Mouse (Mus musculus): ENCODE measurements around the gene Fam151a. TPM values are rescaled to one million over a fixed set of nuclear protein-coding genes. Genes with fewer than 3 reads are reported as not detected.
A peak's percentile ranks its signal among the peaks of the same experiment; 100 is the strongest.

Gene Fam151a
- 0.35 and 0.43 TPM in 2 replicates for polyA plus RNA-seq (2012; rRNA removed)
- polyA plus RNA-seq (2014; fragmentation: Nextera tagmentation; extraction: Ambion mirVana) = 0.19 and 1.1 TPM in 2 replicates

DNA sequence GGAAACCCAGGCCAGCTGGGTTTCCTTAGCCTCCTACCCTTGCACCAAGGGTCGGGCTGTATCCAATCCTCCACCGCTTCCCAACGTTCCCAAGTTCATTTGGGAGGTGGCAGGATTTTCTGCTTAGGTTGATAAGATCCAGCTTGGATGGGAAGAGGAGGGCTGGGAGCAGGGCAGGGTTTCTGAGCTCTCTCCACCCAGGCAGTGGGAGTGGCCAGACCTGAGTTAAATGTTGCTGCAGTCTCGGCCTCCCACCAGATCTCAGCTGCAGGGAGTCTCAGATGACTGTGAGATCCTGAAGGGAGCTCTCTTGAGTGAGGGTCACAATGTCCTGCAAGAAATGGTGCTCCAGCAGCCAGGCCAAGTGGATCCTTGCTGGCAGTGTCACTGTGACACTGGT, at the start of gene Fam151a:
Gene Fam151a, plus strand, starts transcription at position 254 of the 400 bp plus-strand sequence.
- 50% methylated on average over 4 of the region's 4 CpGs for WGBS
- Histone ChIP-seq H3K4me3 (replicated peaks; ENCODE audit: low read length) (no peak within 1 kb of the TSS), H3K4me1 (ENCODE audit: control insufficient read depth, insufficient read depth, low read length) (no peaks in the 10 kb centered on the region), H3K27ac (replicated peaks; ENCODE audit: low read depth, low read length) (no peak within 1 kb of the TSS), H3K4me2 (replicated peaks; ENCODE audit: low read depth, low read length, severe bottlenecking) (no peak within 1 kb of the TSS), H3K36me3 (ENCODE audit: control insufficient read depth, insufficient read depth, low read length) (no peaks in the 10 kb centered on the region), H3K9ac (ENCODE audit: low read depth, low read length, severe bottlenecking) (no peak within 1 kb of the TSS), H3K27me3 (ENCODE audit: control insufficient read depth, insufficient read depth, low read length) (no peaks in the 10 kb centered on the region), H3K9me3 (ENCODE audit: control insufficient read depth, low read length) (no peaks in the 10 kb centered on the region)
- TF ChIP-seq POLR2A (IDR thresholded peaks at IDR 0.05; ENCODE audit: borderline replicate concordance, extremely low read depth, insufficient read depth, insufficient read length) = no peak
- DNase-seq (ENCODE audit: low spot score) (no peak), ATAC-seq (ENCODE audit: low FRiP score, low read depth) (no peak)

DNA sequence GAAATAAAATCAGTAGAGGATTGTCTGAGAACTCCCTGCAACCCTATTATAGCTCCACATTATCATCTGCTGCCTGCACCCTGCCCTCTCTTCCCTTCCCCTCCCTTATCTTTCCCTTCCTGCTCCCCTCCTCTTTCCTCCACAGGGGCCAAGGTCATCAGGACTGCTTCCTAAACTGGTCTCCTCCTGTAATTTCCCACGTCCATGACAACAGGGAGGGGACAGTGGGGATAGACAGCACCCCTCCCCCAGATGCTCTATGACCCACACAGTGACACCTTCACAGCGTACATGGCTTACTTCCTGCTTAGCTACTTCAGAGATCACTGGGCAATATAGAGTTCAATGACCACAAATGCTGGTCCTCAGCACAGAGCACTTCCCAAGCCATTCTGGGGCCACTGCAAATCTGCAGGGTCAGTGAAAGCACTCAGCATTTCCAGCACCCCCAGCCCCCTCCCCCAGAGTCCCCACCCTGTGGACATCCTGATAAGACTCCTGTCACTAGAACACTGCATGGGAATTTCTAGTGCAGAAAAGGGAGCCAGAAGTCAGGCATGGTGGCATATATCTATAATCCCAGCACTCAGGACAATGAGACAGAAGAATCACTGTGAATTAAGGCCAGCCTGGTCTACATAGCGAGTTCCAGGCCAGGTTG, 44.9 kb upstream of the Fam151a start:
- Histone ChIP-seq H3K27me3 (ENCODE audit: control insufficient read depth, insufficient read depth, low read length) (no peaks in the 10 kb centered on the region), H3K9ac (ENCODE audit: low read depth, low read length, severe bottlenecking) (no peak overlapping the region), H3K36me3 (ENCODE audit: control insufficient read depth, insufficient read depth, low read length) (no peaks in the 10 kb centered on the region), H3K4me3 (replicated peaks; ENCODE audit: low read length) (no peak overlapping the region), H3K27ac (replicated peaks; ENCODE audit: low read depth, low read length) (no peak overlapping the region), H3K4me2 (replicated peaks; ENCODE audit: low read depth, low read length, severe bottlenecking) (no peak overlapping the region), H3K4me1 (ENCODE audit: control insufficient read depth, insufficient read depth, low read length) (no peaks in the 10 kb centered on the region), H3K9me3 (ENCODE audit: control insufficient read depth, low read length) (no peaks in the 10 kb centered on the region)
- TF ChIP-seq POLR2A (IDR thresholded peaks at IDR 0.05; ENCODE audit: borderline replicate concordance, extremely low read depth, insufficient read depth, insufficient read length) = no peak
- WGBS = 43% methylated on average over 3 of the region's 3 CpGs
- no peak for DNase-seq (ENCODE audit: low spot score)
- no peak for ATAC-seq (ENCODE audit: low FRiP score, low read depth)

DNA sequence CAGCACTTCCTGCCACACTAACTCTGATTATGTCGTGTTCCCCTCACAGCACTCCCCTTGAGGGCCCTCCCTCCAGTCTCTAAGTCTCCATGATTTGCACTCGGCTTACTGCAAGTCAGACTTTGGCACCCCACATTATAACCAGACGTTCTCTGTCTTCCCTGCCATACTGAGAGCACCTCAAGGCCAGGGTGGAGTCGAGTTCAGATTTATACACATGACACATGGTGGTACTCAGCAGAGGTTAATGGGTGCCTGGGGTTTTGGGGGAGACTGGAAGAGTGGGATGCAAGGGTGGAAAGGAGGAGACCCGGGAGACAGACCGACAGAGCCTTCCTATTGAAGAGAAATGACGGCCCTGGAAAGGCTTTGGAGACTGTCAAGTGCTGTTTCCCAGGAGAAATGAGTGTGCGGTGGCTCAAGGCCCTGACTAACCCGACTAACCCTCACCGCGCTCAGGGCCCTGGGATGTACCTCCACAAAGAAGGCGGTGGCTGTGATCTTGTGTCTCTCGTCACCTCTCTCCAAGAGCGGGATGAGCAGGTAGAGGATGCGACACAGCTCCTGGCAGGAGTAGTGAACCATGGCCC, 39.8 kb upstream of the Fam151a start:
- Histone ChIP-seq H3K4me2 (replicated peaks; ENCODE audit: low read depth, low read length, severe bottlenecking) (no peak overlapping the region), H3K4me1 (ENCODE audit: control insufficient read depth, insufficient read depth, low read length) (no peaks in the 10 kb centered on the region), H3K27ac (replicated peaks; ENCODE audit: low read depth, low read length) (no peak overlapping the region), H3K9me3 (ENCODE audit: control insufficient read depth, low read length) (no peaks in the 10 kb centered on the region), H3K27me3 (ENCODE audit: control insufficient read depth, insufficient read depth, low read length) (no peaks in the 10 kb centered on the region), H3K4me3 (replicated peaks; ENCODE audit: low read length) (no peak overlapping the region), H3K9ac (ENCODE audit: low read depth, low read length, severe bottlenecking) (no peak overlapping the region), H3K36me3 (ENCODE audit: control insufficient read depth, insufficient read depth, low read length) (no peaks in the 10 kb centered on the region)
- no peak for TF ChIP-seq POLR2A (IDR thresholded peaks at IDR 0.05; ENCODE audit: borderline replicate concordance, extremely low read depth, insufficient read depth, insufficient read length)
- ATAC-seq (ENCODE audit: low FRiP score, low read depth) = no peak
- no peak for DNase-seq (ENCODE audit: low spot score)
- 81% methylated on average over 15 of the region's 15 CpGs for WGBS

DNA sequence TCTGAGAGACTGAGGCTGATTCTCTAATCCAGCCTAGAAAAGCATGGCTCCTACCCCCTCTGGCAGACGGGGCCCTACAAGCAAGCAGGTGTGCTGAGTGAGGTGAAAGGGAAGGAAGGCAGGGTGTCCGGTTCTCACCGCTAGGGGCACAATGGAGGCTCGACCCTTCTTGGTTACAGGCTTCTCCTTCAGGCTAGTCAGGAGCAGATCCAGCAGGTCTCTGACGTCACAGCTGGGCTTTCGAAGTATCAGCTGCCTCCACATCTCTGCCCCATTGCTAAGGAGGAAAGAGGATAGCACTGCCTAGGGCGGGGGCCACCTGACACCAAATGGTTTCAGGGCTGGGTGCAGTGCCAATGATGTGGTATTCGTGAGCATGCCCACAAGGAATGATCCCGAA, 33.7 kb upstream of the Fam151a start:
- Histone ChIP-seq H3K4me2 (replicated peaks; ENCODE audit: low read depth, low read length, severe bottlenecking) (no peak overlapping the region), H3K9ac (ENCODE audit: low read depth, low read length, severe bottlenecking) (no peak overlapping the region), H3K36me3 (ENCODE audit: control insufficient read depth, insufficient read depth, low read length) (no peaks in the 10 kb centered on the region), H3K9me3 (ENCODE audit: control insufficient read depth, low read length) (no peaks in the 10 kb centered on the region), H3K4me1 (ENCODE audit: control insufficient read depth, insufficient read depth, low read length) (peaks cover 12% of the 10 kb centered on the region), H3K4me3 (replicated peaks; ENCODE audit: low read length) (no peak overlapping the region), H3K27me3 (ENCODE audit: control insufficient read depth, insufficient read depth, low read length) (no peaks in the 10 kb centered on the region), H3K27ac (replicated peaks; ENCODE audit: low read depth, low read length) (no peak overlapping the region)
- no peak; the same call in 1 of the 2 replicates for ATAC-seq (ENCODE audit: low FRiP score, low read depth)
- 15% methylated on average over 9 of the region's 9 CpGs for WGBS
- no peak for TF ChIP-seq POLR2A (IDR thresholded peaks at IDR 0.05; ENCODE audit: borderline replicate concordance, extremely low read depth, insufficient read depth, insufficient read length)
- DNase-seq (ENCODE audit: low spot score) = peak; percentile 42

DNA sequence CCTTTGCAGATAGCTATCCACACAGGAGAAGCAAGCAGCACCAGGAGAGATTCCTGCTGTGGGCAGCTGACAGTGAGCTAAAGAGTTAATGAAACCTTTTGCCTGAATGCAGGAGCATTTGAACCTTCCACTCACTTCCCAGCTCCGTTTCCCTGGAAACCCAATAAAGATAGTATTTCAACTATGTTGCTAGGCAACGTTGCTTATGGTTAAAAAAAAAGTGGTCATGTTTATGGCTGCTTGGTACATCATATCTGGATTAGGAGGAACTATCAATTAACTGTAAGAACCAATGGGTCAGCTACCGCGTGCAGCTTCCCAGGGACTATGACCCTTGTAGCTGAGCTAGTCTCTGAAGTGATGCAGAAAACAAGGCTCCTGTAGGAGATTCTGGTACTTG, 32.9 kb upstream of the Fam151a start:
- Histone ChIP-seq H3K4me1 (ENCODE audit: control insufficient read depth, insufficient read depth, low read length) (peaks cover 12% of the 10 kb centered on the region), H3K27ac (replicated peaks; ENCODE audit: low read depth, low read length) (no peak overlapping the region), H3K9me3 (ENCODE audit: control insufficient read depth, low read length) (no peaks in the 10 kb centered on the region), H3K4me3 (replicated peaks; ENCODE audit: low read length) (no peak overlapping the region), H3K36me3 (ENCODE audit: control insufficient read depth, insufficient read depth, low read length) (no peaks in the 10 kb centered on the region), H3K27me3 (ENCODE audit: control insufficient read depth, insufficient read depth, low read length) (no peaks in the 10 kb centered on the region), H3K4me2 (replicated peaks; ENCODE audit: low read depth, low read length, severe bottlenecking) (peak overlapping the region; percentile 26), H3K9ac (ENCODE audit: low read depth, low read length, severe bottlenecking) (peak overlapping the region; percentile 34)
- TF ChIP-seq POLR2A (IDR thresholded peaks at IDR 0.05; ENCODE audit: borderline replicate concordance, extremely low read depth, insufficient read depth, insufficient read length) = no peak
- WGBS = 16% methylated on average over 4 of the region's 4 CpGs
- DNase-seq (ENCODE audit: low spot score) (peak; percentile 55), ATAC-seq (ENCODE audit: low FRiP score, low read depth) (peak; percentile 60; the same call in 1 of the 2 replicates)
